Mouse (Mus musculus): ENCODE measurements at regions not wholly inside any gene's neighbourhood (a gene's known extent, or its start where the extent isn't known, plus 50 kb on each side); places are given as distances from the start of the nearest gene placed in this dataset.

DNA sequence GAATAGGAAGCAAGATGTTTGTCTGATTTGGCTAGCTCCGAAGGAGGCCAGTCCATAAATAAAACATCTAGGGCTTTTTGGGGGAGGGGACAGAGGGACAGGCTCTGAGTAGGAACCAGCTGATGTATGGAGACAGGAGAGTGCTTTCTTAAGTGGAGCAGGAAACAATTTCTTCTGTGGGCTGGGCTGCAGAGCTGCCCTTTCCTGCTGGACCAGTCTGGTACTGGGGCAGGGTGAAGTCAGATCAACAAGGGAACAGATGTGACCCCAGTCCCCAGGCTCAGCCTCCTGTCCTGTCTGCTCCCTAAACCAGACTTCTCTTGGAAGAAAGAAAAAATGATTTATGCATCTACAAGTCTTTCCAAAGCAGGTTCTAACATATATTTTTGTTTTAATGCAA, 633.6 kb downstream of the Dhx35 start:
- Histone ChIP-seq H3K27ac (ENCODE audit: low read depth, low read length) (no peak overlapping the region), H3K36me3 (ENCODE audit: insufficient read depth, low read length) (no peaks in the 10 kb centered on the region), H3K4me3 (ENCODE audit: low read depth, low read length) (no peak overlapping the region), H3K4me1 (ENCODE audit: insufficient read depth, low read length) (no peaks in the 10 kb centered on the region), H3K9me3 (ENCODE audit: low read length) (no peaks in the 10 kb centered on the region), H3K9ac (replicated peaks; ENCODE audit: low read length, poor library complexity, severe bottlenecking) (no peak overlapping the region), H3K27me3 (ENCODE audit: insufficient read depth, low read length) (no peaks in the 10 kb centered on the region), H3K4me2 (ENCODE audit: low read depth, low read length, poor library complexity, severe bottlenecking) (no peak overlapping the region)
- WGBS = 68% methylated on average over 1 of the region's 1 CpGs
- DNase-seq (ENCODE audit: low spot score) (no peak), ATAC-seq (ENCODE audit: low FRiP score) (no peak)
- TF ChIP-seq CTCF (IDR thresholded peaks at IDR 0.05) = no peak

DNA sequence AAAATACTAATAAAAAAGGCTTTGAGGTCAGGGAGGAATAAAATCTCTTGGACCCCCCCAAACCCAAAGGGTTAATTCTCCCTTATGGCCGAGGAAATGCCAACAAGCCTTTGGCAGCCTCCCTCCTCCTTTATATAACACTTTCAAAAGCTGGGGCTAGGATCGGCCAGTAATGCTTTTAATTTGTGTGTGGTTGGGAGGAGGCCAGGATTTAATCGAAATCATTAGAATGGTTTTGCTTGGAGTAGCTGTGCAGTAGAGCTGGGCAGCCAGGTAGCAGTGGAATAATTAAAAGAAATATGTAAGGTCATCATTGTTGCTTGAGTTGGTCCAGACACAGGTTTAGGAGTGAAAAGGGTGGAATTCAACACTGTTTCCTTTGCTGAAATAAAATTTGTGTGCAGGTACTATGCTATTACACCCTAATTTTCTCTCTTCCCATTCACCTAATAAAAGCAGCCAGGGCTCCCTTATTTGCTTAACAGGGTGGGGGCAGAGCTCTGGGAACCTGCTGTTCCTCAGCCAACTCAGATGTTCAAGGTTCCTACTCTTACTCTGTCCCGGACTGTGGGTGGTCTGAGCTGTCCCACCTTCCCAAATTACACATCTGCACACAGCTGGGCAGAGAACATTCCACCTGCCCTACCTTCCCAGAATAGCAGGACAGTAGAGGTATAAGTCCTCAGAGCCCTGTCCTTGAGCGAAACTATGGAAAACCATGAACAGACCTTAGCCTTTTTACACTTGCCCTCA, 636.1 kb downstream of the Dhx35 start:
- H3K36me3 ChIP-seq (ENCODE audit: insufficient read depth, low read length) = no peaks in the 10 kb centered on the region
- no peak for TF ChIP-seq CTCF (IDR thresholded peaks at IDR 0.05)
- no peak for DNase-seq (ENCODE audit: low spot score)
- no peaks in the 10 kb centered on the region for H3K27me3 ChIP-seq (ENCODE audit: insufficient read depth, low read length)
- no peak overlapping the region for H3K4me3 ChIP-seq (ENCODE audit: low read depth, low read length)
- no peak overlapping the region for H3K4me2 ChIP-seq (ENCODE audit: low read depth, low read length, poor library complexity, severe bottlenecking)
- no peak overlapping the region for H3K27ac ChIP-seq (ENCODE audit: low read depth, low read length)
- H3K9ac ChIP-seq (replicated peaks; ENCODE audit: low read length, poor library complexity, severe bottlenecking) = no peak overlapping the region
- no peak for ATAC-seq (ENCODE audit: low FRiP score)
- 0 out of 2 replicates have a peak, but pooled peaks cover 2% of the 10 kb centered on the region for H3K9me3 ChIP-seq (ENCODE audit: low read length)
- WGBS = 67% methylated on average over 5 of the region's 5 CpGs
- no peaks in the 10 kb centered on the region for H3K4me1 ChIP-seq (ENCODE audit: insufficient read depth, low read length)

DNA sequence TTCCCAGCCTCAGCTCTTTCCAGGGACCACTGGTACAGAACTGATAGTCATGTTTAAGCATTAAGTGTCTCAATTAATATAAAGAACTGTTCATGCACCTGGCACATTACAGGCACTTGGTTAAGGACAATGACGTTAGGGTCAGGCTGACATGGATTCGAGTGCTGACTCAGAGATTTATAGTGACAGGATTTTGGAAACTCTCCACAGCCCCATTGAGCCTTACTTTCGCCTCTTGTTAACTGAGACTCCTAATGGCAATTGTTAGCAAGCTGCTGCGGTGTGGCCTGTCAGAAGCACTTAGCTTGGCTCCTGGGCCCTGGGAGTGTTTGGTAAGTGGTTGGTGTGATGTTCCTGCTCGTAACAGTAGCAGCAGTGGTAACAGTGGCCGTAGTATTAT, 644.4 kb downstream of the Dhx35 start:
- no peak for TF ChIP-seq CTCF (IDR thresholded peaks at IDR 0.05)
- no peak for DNase-seq (ENCODE audit: low spot score)

DNA sequence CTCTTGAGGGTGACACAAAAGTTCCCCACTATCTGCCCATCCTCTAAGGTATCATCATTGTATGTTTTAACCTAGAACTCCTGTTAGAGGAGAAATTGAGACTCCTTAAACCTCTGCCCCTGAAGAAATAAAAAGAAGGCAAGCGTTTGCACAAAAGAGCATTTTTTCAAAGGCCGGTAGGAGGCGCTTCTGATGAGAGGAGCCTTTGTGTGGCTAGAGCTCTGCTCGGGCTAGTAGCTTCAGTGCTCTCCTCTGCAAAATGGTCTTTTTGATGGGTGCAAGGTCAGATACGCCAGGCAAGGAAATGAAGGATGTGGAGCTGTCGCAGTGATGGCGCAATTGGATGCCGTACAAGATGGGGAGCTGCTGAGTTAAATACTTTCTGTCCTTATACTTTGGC, 649.0 kb downstream of the Dhx35 start:
- no peak overlapping the region for H3K27ac ChIP-seq (ENCODE audit: low read depth, low read length)
- H3K9me3 ChIP-seq (ENCODE audit: low read length) = no peaks in the 10 kb centered on the region
- no peaks in the 10 kb centered on the region for H3K27me3 ChIP-seq (ENCODE audit: insufficient read depth, low read length)
- ATAC-seq (ENCODE audit: low FRiP score) (no peak), DNase-seq (ENCODE audit: low spot score) (peak; percentile 69)
- TF ChIP-seq CTCF (IDR thresholded peaks at IDR 0.05) = peak; percentile 66
- 27% methylated on average over 8 of the region's 8 CpGs for WGBS
- H3K4me2 ChIP-seq (ENCODE audit: low read depth, low read length, poor library complexity, severe bottlenecking) = no peak overlapping the region
- no peak overlapping the region for H3K4me3 ChIP-seq (ENCODE audit: low read depth, low read length)
- no peak overlapping the region for H3K9ac ChIP-seq (replicated peaks; ENCODE audit: low read length, poor library complexity, severe bottlenecking)
- H3K4me1 ChIP-seq (ENCODE audit: insufficient read depth, low read length) = no peaks in the 10 kb centered on the region
- no peaks in the 10 kb centered on the region for H3K36me3 ChIP-seq (ENCODE audit: insufficient read depth, low read length)

More for the DNA sequence above, 644.4 kb downstream of the Dhx35 start:
- no peak overlapping the region for H3K27ac ChIP-seq (ENCODE audit: low read depth, low read length)
- H3K4me2 ChIP-seq (ENCODE audit: low read depth, low read length, poor library complexity, severe bottlenecking) = no peak overlapping the region
- ATAC-seq (ENCODE audit: low FRiP score) = no peak
- H3K9me3 ChIP-seq (ENCODE audit: low read length) = 0 out of 2 replicates have a peak, but pooled peaks cover 2% of the 10 kb centered on the region
- no peak overlapping the region for H3K9ac ChIP-seq (replicated peaks; ENCODE audit: low read length, poor library complexity, severe bottlenecking)
- no peaks in the 10 kb centered on the region for H3K4me1 ChIP-seq (ENCODE audit: insufficient read depth, low read length)
- 80% methylated on average over 6 of the region's 6 CpGs for WGBS
- H3K27me3 ChIP-seq (ENCODE audit: insufficient read depth, low read length) = no peaks in the 10 kb centered on the region
- H3K36me3 ChIP-seq (ENCODE audit: insufficient read depth, low read length) = no peaks in the 10 kb centered on the region
- no peak overlapping the region for H3K4me3 ChIP-seq (ENCODE audit: low read depth, low read length)

DNA sequence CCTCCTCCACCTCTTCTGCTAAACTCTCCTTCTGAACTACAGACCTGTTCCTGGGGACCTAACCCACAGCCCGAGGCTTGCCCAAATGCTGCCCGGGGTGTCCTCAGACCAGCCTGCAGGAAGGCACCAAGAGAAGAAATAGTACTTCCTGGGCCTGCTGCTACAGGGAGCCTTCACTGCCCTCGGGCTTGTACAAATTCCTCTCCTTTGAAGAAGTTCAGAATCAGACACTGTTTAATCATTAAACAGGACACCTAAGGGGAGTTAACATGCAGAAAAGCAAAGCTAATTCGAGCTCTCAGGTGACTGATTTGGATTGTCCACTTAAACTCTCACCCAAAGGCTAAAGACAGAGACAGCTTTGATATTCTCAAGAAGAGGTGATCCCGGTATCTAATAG, 651.8 kb downstream of the Dhx35 start:
- 69% methylated on average over 5 of the region's 5 CpGs for WGBS
- H3K9ac ChIP-seq (replicated peaks; ENCODE audit: low read length, poor library complexity, severe bottlenecking) = no peak overlapping the region
- no peaks in the 10 kb centered on the region for H3K36me3 ChIP-seq (ENCODE audit: insufficient read depth, low read length)

DNA sequence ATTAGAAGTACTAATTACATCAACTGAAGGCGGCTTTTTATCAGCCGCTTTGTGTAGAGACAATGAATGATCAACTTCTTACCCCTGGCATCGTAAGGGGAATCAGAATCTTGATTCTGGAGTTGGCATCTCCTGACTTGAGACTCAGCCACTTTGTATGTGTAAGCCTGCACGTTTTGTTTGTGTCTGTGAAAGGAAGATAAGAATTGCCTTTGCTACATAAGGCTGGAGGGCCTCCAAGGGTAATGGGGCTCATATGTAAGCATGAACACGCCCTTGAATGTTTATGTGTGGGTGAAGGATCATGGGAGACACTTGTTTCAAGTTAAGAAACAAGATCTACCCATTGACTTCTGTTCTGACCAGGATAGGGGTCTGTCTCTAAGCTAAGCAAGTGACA, 652.3 kb downstream of the Dhx35 start:
- no peak overlapping the region for H3K9ac ChIP-seq (replicated peaks; ENCODE audit: low read length, poor library complexity, severe bottlenecking)
- H3K4me1 ChIP-seq (ENCODE audit: insufficient read depth, low read length) = no peaks in the 10 kb centered on the region
- WGBS = 78% methylated on average over 5 of the region's 5 CpGs
- no peak overlapping the region for H3K4me2 ChIP-seq (ENCODE audit: low read depth, low read length, poor library complexity, severe bottlenecking)
- no peak overlapping the region for H3K27ac ChIP-seq (ENCODE audit: low read depth, low read length)
- no peak overlapping the region for H3K4me3 ChIP-seq (ENCODE audit: low read depth, low read length)
- ATAC-seq (ENCODE audit: low FRiP score) (no peak), DNase-seq (ENCODE audit: low spot score) (no peak)
- TF ChIP-seq CTCF (IDR thresholded peaks at IDR 0.05) = no peak
- H3K9me3 ChIP-seq (ENCODE audit: low read length) = no peaks in the 10 kb centered on the region
- H3K27me3 ChIP-seq (ENCODE audit: insufficient read depth, low read length) = no peaks in the 10 kb centered on the region
- no peaks in the 10 kb centered on the region for H3K36me3 ChIP-seq (ENCODE audit: insufficient read depth, low read length)

More for the DNA sequence above, 651.8 kb downstream of the Dhx35 start:
- H3K4me1 ChIP-seq (ENCODE audit: insufficient read depth, low read length) = no peaks in the 10 kb centered on the region
- H3K4me3 ChIP-seq (ENCODE audit: low read depth, low read length) = no peak overlapping the region
- H3K27me3 ChIP-seq (ENCODE audit: insufficient read depth, low read length) = no peaks in the 10 kb centered on the region
- no peak overlapping the region for H3K4me2 ChIP-seq (ENCODE audit: low read depth, low read length, poor library complexity, severe bottlenecking)
- ATAC-seq (ENCODE audit: low FRiP score) (no peak), DNase-seq (ENCODE audit: low spot score) (no peak)
- no peak overlapping the region for H3K27ac ChIP-seq (ENCODE audit: low read depth, low read length)
- H3K9me3 ChIP-seq (ENCODE audit: low read length) = no peaks in the 10 kb centered on the region
- TF ChIP-seq CTCF (IDR thresholded peaks at IDR 0.05) = no peak

Measured in midbrain, postnatal 0 days (tissue).